In genomic region chr19:15924181-15924865, GRCm38 (mm10) we compare ENCODE assay signal across 8 mouse cellular contexts. TPM values are rescaled to one million over a fixed set of nuclear protein-coding genes. Genes with fewer than 3 reads are reported as not detected.
A peak's percentile ranks its signal among the peaks of the same experiment; 100 is the strongest.
DNase-seq lines count a peak whose midpoint lies in the region; ATAC-seq and TF ChIP-seq lines count a peak whose summit lies in the region.

No protein-coding gene starts in this region.

- no peak for TF ChIP-seq POLR2A in bone marrow, adult 2 months (IDR thresholded peaks at IDR 0.05; ENCODE audit: borderline replicate concordance, control insufficient read depth, low read depth, low read length)
- TF ChIP-seq POLR2A in small intestine, adult 2 months (IDR thresholded peaks at IDR 0.05; ENCODE audit: low read depth, low read length) = no peak

- H3K4me2 ChIP-seq in embryonic facial prominence, embryonic 14.5 days (ENCODE audit: low read depth, low read length) = peak overlapping the region; percentile 95
- H3K4me2 ChIP-seq in limb, embryonic 12.5 days = peak overlapping the region; percentile 88
- peak overlapping the region; percentile 81 for H3K4me2 ChIP-seq in midbrain, embryonic 12.5 days (replicated peaks)

- H3K4me1 ChIP-seq in bone marrow, adult 2 months (ENCODE audit: control insufficient read depth, insufficient read depth, low read length) = no peaks in the 10 kb centered on the region
- peaks cover 7% of the 10 kb centered on the region; the same call in 1 of the 2 replicates for H3K4me1 ChIP-seq in embryonic facial prominence, embryonic 14.5 days (ENCODE audit: control insufficient read depth, insufficient read depth, low read length)
- H3K4me1 ChIP-seq in limb, embryonic 12.5 days (replicated peaks) = peaks cover 17% of the 10 kb centered on the region
- peaks cover 31% of the 10 kb centered on the region for H3K4me1 ChIP-seq in midbrain, embryonic 12.5 days
- peaks cover 7% of the 10 kb centered on the region for H3K4me1 ChIP-seq in small intestine, adult 2 months (ENCODE audit: control insufficient read depth, insufficient read depth, insufficient read length, low read length)

- H3K27me3 ChIP-seq in embryonic facial prominence, embryonic 14.5 days (replicated peaks; ENCODE audit: control insufficient read depth, insufficient read depth, low read length) = no peaks in the 10 kb centered on the region
- no peaks in the 10 kb centered on the region for H3K27me3 ChIP-seq in limb, embryonic 12.5 days
- peaks cover 9% of the 10 kb centered on the region; the same call in 1 of the 2 replicates for H3K27me3 ChIP-seq in midbrain, embryonic 12.5 days
- 0 out of 2 replicates have a peak, but pooled peaks cover 3% of the 10 kb centered on the region for H3K27me3 ChIP-seq in small intestine, adult 2 months (ENCODE audit: control insufficient read depth, insufficient read depth, low read length)

- ATAC-seq in embryonic facial prominence, embryonic 14.5 days (ENCODE audit: low read depth) = peak; percentile 51
- ATAC-seq in limb, embryonic 12.5 days (ENCODE audit: insufficient number of reproducible peaks, insufficient read depth, low FRiP score, low TSS enrichment, low read depth) = peak; percentile 67
- peak; percentile 61 for ATAC-seq in midbrain, embryonic 12.5 days (ENCODE audit: low FRiP score, low read depth)

- H3K9me3 ChIP-seq in embryonic facial prominence, embryonic 14.5 days (ENCODE audit: control insufficient read depth, low read length) = no peaks in the 10 kb centered on the region
- no peaks in the 10 kb centered on the region for H3K9me3 ChIP-seq in limb, embryonic 12.5 days
- no peaks in the 10 kb centered on the region for H3K9me3 ChIP-seq in midbrain, embryonic 12.5 days

- peak overlapping the region; percentile 70 for H3K9ac ChIP-seq in embryonic facial prominence, embryonic 14.5 days (ENCODE audit: low read depth, low read length)
- H3K9ac ChIP-seq in limb, embryonic 12.5 days (replicated peaks) = peak overlapping the region; percentile 58
- peak overlapping the region; percentile 71 for H3K9ac ChIP-seq in midbrain, embryonic 12.5 days (replicated peaks)

- TF ChIP-seq CTCF in bone marrow, adult 2 months (IDR thresholded peaks at IDR 0.05; ENCODE audit: control insufficient read depth, insufficient read depth, low read length) = no peak
- TF ChIP-seq CTCF in small intestine, adult 2 months (IDR thresholded peaks at IDR 0.05; ENCODE audit: extremely low read depth, insufficient read length, insufficient replicate concordance, low read depth, low read length) = no peak

- peak overlapping the region; percentile 42; the same call in 1 of the 2 replicates for H3K27ac ChIP-seq in bone marrow, adult 2 months (ENCODE audit: control insufficient read depth, insufficient read depth, low read depth, low read length, poor library complexity)
- peak overlapping the region; percentile 85 for H3K27ac ChIP-seq in embryonic facial prominence, embryonic 14.5 days (replicated peaks; ENCODE audit: low read depth, low read length)
- H3K27ac ChIP-seq in limb, embryonic 12.5 days = peak overlapping the region; percentile 66
- peak overlapping the region; percentile 73 for H3K27ac ChIP-seq in midbrain, embryonic 12.5 days (replicated peaks)
- no peak overlapping the region; the same call in 1 of the 2 replicates for H3K27ac ChIP-seq in small intestine, adult 2 months (ENCODE audit: insufficient read depth, low read depth, low read length)

- DNase-seq in 3T3-L1 (ENCODE audit: low read depth, low spot score) = peak; percentile 75
- peak; percentile 71 for DNase-seq in embryonic facial prominence, embryonic 14.5 days (ENCODE audit: low spot score)
- peak; percentile 46 to 52 for DNase-seq in heart, adult 9 months (ENCODE audit: low spot score in 2 of 2)
- DNase-seq in kidney, adult 9 months = peak; percentile 20

- peaks cover 6% of the 10 kb centered on the region; the same call in 1 of the 2 replicates for H3K36me3 ChIP-seq in embryonic facial prominence, embryonic 14.5 days (ENCODE audit: control insufficient read depth, insufficient read depth, low read length)
- H3K36me3 ChIP-seq in limb, embryonic 12.5 days = 0 out of 2 replicates have a peak, but pooled peaks cover 7% of the 10 kb centered on the region
- H3K36me3 ChIP-seq in midbrain, embryonic 12.5 days = no peaks in the 10 kb centered on the region
- no peaks in the 10 kb centered on the region for H3K36me3 ChIP-seq in small intestine, adult 2 months (ENCODE audit: control insufficient read depth, insufficient read depth, low read length)

- WGBS in bone marrow, adult 2 months = under 1% methylated on average over 46 of the region's 46 CpGs
- 0% methylated on average over 34 of the region's 46 CpGs for WGBS in embryonic facial prominence, embryonic 14.5 days
- under 1% methylated on average over 46 of the region's 46 CpGs for WGBS in limb, embryonic 12.5 days
- WGBS in midbrain, embryonic 12.5 days = under 1% methylated on average over 46 of the region's 46 CpGs
- under 1% methylated on average over 46 of the region's 46 CpGs for WGBS in small intestine, adult 2 months

- peak overlapping the region; percentile 79 for H3K4me3 ChIP-seq in bone marrow, adult 2 months (replicated peaks; ENCODE audit: control insufficient read depth, low read depth, low read length)
- peak overlapping the region; percentile 70 for H3K4me3 ChIP-seq in embryonic facial prominence, embryonic 14.5 days (ENCODE audit: low read depth, low read length)
- peak overlapping the region; percentile 66 for H3K4me3 ChIP-seq in limb, embryonic 12.5 days (replicated peaks)
- H3K4me3 ChIP-seq in midbrain, embryonic 12.5 days = peak overlapping the region; percentile 66
- H3K4me3 ChIP-seq in small intestine, adult 2 months (ENCODE audit: low read depth, low read length) = peak overlapping the region; percentile 68

RNA-seq across cellular contexts. Expression of gene Psat1, which starts 22.8 kb away (rescaled TPM):
- polyA plus RNA-seq in bone marrow, adult 2 months (2011; ENCODE audit: insufficient read depth, insufficient read length, low replicate concordance, missing spikeins) = 9.7 and 55.1 TPM in 2 replicates
- polyA plus RNA-seq in embryonic facial prominence, embryonic 14.5 days (2014; fragmentation: Nextera tagmentation; extraction: Ambion mirVana) = 121 and 126 TPM in 2 replicates
- 71.0 and 73.3 TPM in 2 replicates for polyA plus RNA-seq in limb, embryonic 12.5 days (2016; fragmentation: Nextera tagmentation; extraction: Ambion mirVana)
- 99.6 and 120 TPM in 2 replicates for polyA plus RNA-seq in midbrain, embryonic 12.5 days (2016; fragmentation: Nextera tagmentation; extraction: Ambion mirVana)
- 1.5 and 1.8 TPM in 2 replicates for polyA plus RNA-seq in small intestine, adult 2 months (2012; rRNA removed)

Comparison
In these comparisons a context has a peak if more than half of its experiments do, and no peak if none do; other contexts are left out.
1. DNase-seq: peak in every context shown above with its lines; median percentile 75 in 3T3-L1; 71 in embryonic facial prominence, embryonic 14.5 days; 49 in heart, adult 9 months; 20 in kidney, adult 9 months.